15 mouse cellular contexts compared by ENCODE assay signal in the genomic region with DNA sequence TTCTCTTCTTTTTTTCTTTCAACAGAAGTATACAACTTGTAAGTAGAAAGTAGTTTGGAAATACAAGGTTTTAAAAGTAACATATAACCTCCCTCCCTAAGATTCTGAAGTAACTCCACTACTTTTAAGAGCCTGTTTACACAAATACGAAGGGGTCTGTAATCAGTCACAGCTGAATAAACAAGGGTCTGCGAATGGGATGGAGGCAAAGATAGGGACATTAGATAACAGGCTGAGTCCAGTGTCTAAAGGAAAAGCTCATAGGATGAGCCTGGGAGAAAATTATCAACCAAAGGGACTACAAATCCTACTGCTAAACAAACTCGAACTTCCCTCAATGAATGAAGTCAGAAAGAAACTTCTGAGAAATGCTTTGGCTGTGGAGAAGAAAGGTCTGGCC.
"Had no signal": no experiment of that assay in that cellular context is flagged by ENCODE, and none has a peak within 500 bp of the region (broad histone marks: within the 10 kb centered on the region; RNA-seq: fewer than 3 reads in every experiment).

No protein-coding gene starts in this region.

- H3K4me1 ChIP-seq: midbrain, embryonic 13.5 days; midbrain, embryonic 15.5 days; neural tube, embryonic 12.5 days had no signal

- H3K9ac ChIP-seq: liver, postnatal 0 days; midbrain, embryonic 13.5 days; midbrain, embryonic 15.5 days; neural tube, embryonic 12.5 days had no signal

- H3K9me3 ChIP-seq: midbrain, embryonic 13.5 days; midbrain, embryonic 15.5 days; neural tube, embryonic 12.5 days; stomach, embryonic 15.5 days had no signal

- H3K4me2 ChIP-seq: midbrain, embryonic 11.5 days; midbrain, embryonic 13.5 days; midbrain, embryonic 15.5 days; neural tube, embryonic 12.5 days; stomach, embryonic 15.5 days had no signal

- H3K27ac ChIP-seq: macrophage; midbrain, embryonic 13.5 days; midbrain, embryonic 15.5 days; neural tube, embryonic 12.5 days; stomach, embryonic 15.5 days; stomach, postnatal 0 days had no signal

- DNase-seq: liver, postnatal 0 days; lung, adult 2 months; lung, postnatal 10 days; right cerebral cortex, postnatal 14 days; thymus, adult 2 months; thymus, postnatal 25 days; thymus, postnatal 4 days had no signal

- ATAC-seq: liver, postnatal 0 days; midbrain, embryonic 13.5 days; midbrain, embryonic 15.5 days had no signal

- H3K36me3 ChIP-seq: midbrain, embryonic 15.5 days; stomach, embryonic 15.5 days had no signal

- H3K27me3 ChIP-seq: midbrain, embryonic 13.5 days; midbrain, embryonic 15.5 days; neural tube, embryonic 12.5 days; stomach, embryonic 15.5 days had no signal

- H3K4me3 ChIP-seq: megakaryocyte, embryonic 14.5 days; midbrain, embryonic 13.5 days; midbrain, embryonic 15.5 days; neural tube, embryonic 12.5 days; stomach, embryonic 15.5 days had no signal
